Mouse (Mus musculus) liver, adult 2 months (tissue): Measurements from ENCODE around the gene Pls1. TPM values are rescaled to one million over a fixed set of nuclear protein-coding genes. Genes with fewer than 3 reads are reported as not detected.

Experiments used
- DNase-seq: peaks from one replicate; pipeline ENCODE4 v3.0.0-alpha.2; 2011; ENCODE audit warnings: low read depth, low spot score; ENCODE audit errors: extremely low read depth
- H3K27ac ChIP-seq: fragments of 200-500 bp; replicated peaks from 2 replicates; pipeline ENCODE4 v1.5.1; 2012; ENCODE audit warnings: low read depth, mild to moderate bottlenecking, control low read depth, inconsistent platforms, low read length; ENCODE audit not compliant: insufficient read depth
- H3K27me3 ChIP-seq: fragments of 200-500 bp; 2 replicates; pipeline ENCODE4 v1.6.1; 2012; ENCODE audit warnings: mild to moderate bottlenecking, moderate library complexity, low read length, inconsistent platforms; ENCODE audit not compliant: control insufficient read depth, insufficient read depth
- H3K36me3 ChIP-seq: fragments of 200-500 bp; 2 replicates; pipeline ENCODE4 v1.6.1; 2012; ENCODE audit warnings: low read length, inconsistent platforms; ENCODE audit not compliant: control insufficient read depth, insufficient read depth
- H3K4me1 ChIP-seq: fragments of 200-500 bp; 2 replicates; pipeline ENCODE4 v1.6.1; 2011; ENCODE audit warnings: low read length; ENCODE audit not compliant: control insufficient read depth, insufficient read depth
- H3K4me3 ChIP-seq: fragments of 200-500 bp; 2 replicates; pipeline ENCODE4 v1.5.1; 2011; ENCODE audit warnings: low read depth, mild to moderate bottlenecking, control low read depth, low read length, moderate library complexity; ENCODE audit not compliant: insufficient read depth
- H3K79me2 ChIP-seq: fragments of 200-500 bp; 2 replicates; pipeline ENCODE4 v1.6.1; 2012; ENCODE audit warnings: inconsistent platforms, mild to moderate bottlenecking, low read length, moderate library complexity; ENCODE audit not compliant: control insufficient read depth, insufficient read depth
- H3K9ac ChIP-seq: fragments of 200-500 bp; 2 replicates; pipeline ENCODE4 v1.6.1; 2012; ENCODE audit warnings: low read depth, mild to moderate bottlenecking, control low read depth, inconsistent platforms, low read length
- CTCF ChIP-seq: fragments of 200-500 bp; IDR thresholded peaks from 2 replicates; pipeline ENCODE4 v1.5.1; 2011; ENCODE audit warnings: low read depth, low read length, control low read depth
- POLR2A ChIP-seq: fragments of 200-500 bp; IDR thresholded peaks from 2 replicates; pipeline ENCODE4 v1.6.1; 2011; ENCODE audit warnings: low read length, control low read depth; ENCODE audit not compliant: insufficient read depth; ENCODE audit errors: extremely low read depth
- WGBS: fragments of 180-500 bp; shearing (Covaris S2); methylation state at CpG from one replicate; pipeline ENCODE4 v1.1.7; 2018; 5-methylcytosine and 5-hydroxymethylcytosine counted together
- polyA plus RNA-seq: library from polyadenylated mRNA; depleted of rRNA; stranded (reverse); fragments of >200 nt; gene quantifications from 2 replicates; pipeline ENCODE4 v1.2.3, GENCODE M21; 2012
- total RNA-seq: library from RNA; depleted of rRNA; stranded (reverse); fragments of >200 nt; gene quantifications from 2 replicates; pipeline ENCODE4 v1.2.3, GENCODE M21; 2014

The Pls1 gene
- total and polyA plus RNA-seq, 2 experiments, result 0.44 to 2.2 TPM

DNA sequence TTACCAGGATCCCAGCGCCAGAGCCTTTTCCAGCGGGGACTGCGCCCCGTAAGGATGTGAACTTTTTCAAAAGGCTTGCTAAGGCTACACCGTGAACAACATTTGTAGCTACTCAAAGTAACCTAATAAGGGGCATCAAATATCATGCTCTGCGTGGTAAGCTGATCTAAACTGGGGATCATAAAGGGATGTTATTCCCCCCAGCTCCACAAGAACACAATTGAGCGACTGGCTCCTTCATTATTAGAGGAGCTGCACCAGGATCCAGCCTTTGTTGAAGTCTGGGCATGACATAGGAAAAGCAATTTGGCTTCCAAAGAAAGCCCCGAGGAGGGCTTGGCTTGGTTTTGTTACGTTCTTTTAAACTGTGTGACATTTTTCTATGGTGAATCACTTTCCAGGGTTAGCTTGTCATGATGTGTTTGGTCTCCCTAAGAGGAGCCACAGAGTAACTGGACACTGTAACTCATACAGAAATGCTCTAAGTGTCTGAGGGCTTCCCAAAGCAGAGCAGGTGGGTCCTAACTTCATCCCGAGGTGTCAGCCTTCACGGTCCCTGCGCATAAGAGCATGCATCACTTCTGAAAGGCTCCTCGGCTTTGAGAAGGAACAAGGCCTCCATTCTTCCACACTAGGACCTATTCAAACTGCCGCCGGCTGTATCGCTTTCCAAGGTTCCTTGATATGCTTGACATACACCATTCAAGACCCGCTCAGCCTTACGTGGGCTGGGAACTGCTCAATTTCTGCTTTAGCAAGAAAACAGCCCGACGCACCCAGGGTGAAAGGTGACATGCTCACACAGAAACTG is 31.2 kb downstream of the Pls1 start:
- H3K27me3 ChIP-seq, result no peaks in the 10 kb centered on the region
- H3K4me3 ChIP-seq, result no peak overlapping the region
- H3K36me3 ChIP-seq, result no peaks in the 10 kb centered on the region
- WGBS, result 91% methylated on average over 20 of the region's 20 CpGs
- H3K9ac ChIP-seq, result no peak overlapping the region
- H3K4me1 ChIP-seq, result no peaks in the 10 kb centered on the region
- H3K27ac ChIP-seq, result no peak overlapping the region
- TF ChIP-seq CTCF (no peak), POLR2A (no peak)
- no peak for DNase-seq
- H3K79me2 ChIP-seq, result no peaks in the 10 kb centered on the region

GRCm38 (mm10) chr9:95811817-95812216 is 33.3 kb downstream of the Pls1 start:
- Histone ChIP-seq H3K27me3 (no peaks in the 10 kb centered on the region), H3K4me3 (no peak overlapping the region), H3K9ac (no peak overlapping the region), H3K4me1 (no peaks in the 10 kb centered on the region; the same call in 1 of the 2 replicates), H3K27ac (no peak overlapping the region), H3K79me2 (no peaks in the 10 kb centered on the region), H3K36me3 (no peaks in the 10 kb centered on the region)
- 87% methylated on average over 4 of the region's 4 CpGs for WGBS
- peak; percentile 15 for DNase-seq
- TF ChIP-seq CTCF (no peak), POLR2A (no peak)

DNA sequence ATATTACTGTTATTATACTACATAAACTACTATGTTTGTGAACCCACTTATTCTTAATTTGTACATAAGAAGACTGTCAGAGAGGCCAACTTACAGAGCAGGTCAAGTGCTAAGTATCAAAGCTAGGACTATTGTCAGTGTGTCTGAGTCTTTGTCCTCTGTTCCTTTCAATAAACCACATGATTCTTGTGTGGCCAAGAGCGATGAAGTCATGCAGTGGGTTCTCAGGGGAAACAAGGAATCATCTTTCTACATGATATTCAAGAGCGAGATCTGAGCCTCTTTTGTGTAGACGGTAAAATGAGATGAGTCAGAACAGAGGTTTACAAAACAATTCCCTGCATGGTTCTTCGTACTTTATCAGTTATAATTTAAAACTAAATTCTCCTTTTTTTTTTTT is 35.5 kb downstream of the Pls1 start:
- Histone ChIP-seq H3K4me3 (no peak overlapping the region), H3K79me2 (no peaks in the 10 kb centered on the region), H3K4me1 (no peaks in the 10 kb centered on the region; the same call in 1 of the 2 replicates), H3K36me3 (no peaks in the 10 kb centered on the region), H3K27me3 (no peaks in the 10 kb centered on the region), H3K9ac (no peak overlapping the region), H3K27ac (no peak overlapping the region)
- no peak for DNase-seq
- 91% methylated on average over 4 of the region's 4 CpGs for WGBS
- no peak for TF ChIP-seq CTCF
- no peak for TF ChIP-seq POLR2A

DNA sequence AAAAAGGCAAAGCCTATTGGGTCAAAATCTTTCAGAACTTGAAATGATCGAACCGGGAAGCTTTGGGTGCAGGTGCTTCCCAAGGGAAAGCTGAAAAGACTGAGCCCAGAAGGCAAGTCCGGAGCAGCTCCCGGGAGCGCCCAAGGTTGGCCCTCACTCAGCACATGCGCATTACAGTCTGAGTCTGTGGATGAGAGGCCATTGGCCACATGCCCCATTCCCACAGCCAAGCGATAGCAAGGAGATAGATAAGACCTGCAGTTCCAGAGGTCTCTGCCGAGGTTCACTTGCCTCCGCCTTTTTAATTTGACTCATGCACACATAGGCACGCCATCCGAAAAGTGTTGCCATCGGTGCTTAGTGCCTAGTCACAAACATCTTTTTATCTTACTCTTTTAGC is 39.7 kb downstream of the Pls1 start:
- Histone ChIP-seq H3K79me2 (no peaks in the 10 kb centered on the region), H3K9ac (no peak overlapping the region), H3K36me3 (no peaks in the 10 kb centered on the region), H3K4me3 (no peak overlapping the region), H3K27me3 (no peaks in the 10 kb centered on the region), H3K4me1 (no peaks in the 10 kb centered on the region; the same call in 1 of the 2 replicates), H3K27ac (no peak overlapping the region)
- TF ChIP-seq CTCF (no peak), POLR2A (no peak)
- WGBS, result 79% methylated on average over 12 of the region's 12 CpGs
- peak; percentile 52 for DNase-seq

GRCm38 (mm10) chr9:95803783-95804182 is 41.3 kb downstream of the Pls1 start:
- DNase-seq, result no peak
- H3K27ac ChIP-seq, result no peak overlapping the region
- TF ChIP-seq POLR2A (no peak), CTCF (no peak)
- H3K79me2 ChIP-seq, result no peaks in the 10 kb centered on the region
- H3K4me3 ChIP-seq, result no peak overlapping the region
- no peaks in the 10 kb centered on the region for H3K36me3 ChIP-seq
- WGBS, result 81% methylated on average over 3 of the region's 3 CpGs
- H3K27me3 ChIP-seq, result no peaks in the 10 kb centered on the region
- H3K4me1 ChIP-seq, result no peaks in the 10 kb centered on the region; the same call in 1 of the 2 replicates
- H3K9ac ChIP-seq, result no peak overlapping the region
